Mouse (Mus musculus): Measurements from ENCODE around the gene Col13a1.

GRCm38 (mm10) chr10:61978866-61979340, at the start of gene Col13a1:
- TF ChIP-seq CTCF (IDR thresholded peaks at IDR 0.05; ENCODE audit: borderline replicate concordance, insufficient read depth, low read length) (no peak), POLR2A (IDR thresholded peaks at IDR 0.05; ENCODE audit: low read depth, low read length) (no peak)
